Mouse (Mus musculus) forebrain, embryonic 13.5 days (tissue): ENCODE results near the gene Gm17555. TPM values are rescaled to one million over a fixed set of nuclear protein-coding genes. Genes with fewer than 3 reads are reported as not detected.

Experiments
- ATAC-seq: fragments of 200-750 bp; cut with Nextera tagmentation; 2 replicates; pipeline ENCODE4 v1.8.0; 2017
- H3K27ac ChIP-seq: fragments of 300-500 bp; sonication (generic); 2 replicates; pipeline ENCODE4 v1.5.1; 2015; ENCODE audit warnings: inconsistent platforms, mild to moderate bottlenecking, moderate library complexity
- H3K27me3 ChIP-seq: fragments of 300-500 bp; sonication (generic); 2 replicates; pipeline ENCODE4 v1.6.1; 2015; ENCODE audit warnings: mild to moderate bottlenecking, inconsistent platforms
- H3K36me3 ChIP-seq: fragments of 300-500 bp; sonication (generic); 2 replicates; pipeline ENCODE4 v1.6.1; 2015; ENCODE audit warnings: mild to moderate bottlenecking, inconsistent platforms; ENCODE audit not compliant: poor library complexity, severe bottlenecking
- H3K4me1 ChIP-seq: fragments of 300-500 bp; sonication (generic); 2 replicates; pipeline ENCODE4 v1.6.1; 2015; ENCODE audit warnings: inconsistent platforms
- H3K4me2 ChIP-seq: fragments of 300-500 bp; sonication (generic); 2 replicates; pipeline ENCODE4 v1.6.1; 2015; ENCODE audit warnings: inconsistent platforms, mild to moderate bottlenecking, moderate library complexity
- H3K4me3 ChIP-seq: fragments of 300-500 bp; sonication (generic); 2 replicates; pipeline ENCODE4 v1.5.1; 2015; ENCODE audit warnings: mild to moderate bottlenecking, inconsistent platforms
- H3K9ac ChIP-seq: fragments of 300-500 bp; sonication (generic); 2 replicates; pipeline ENCODE4 v1.6.1; 2015; ENCODE audit warnings: mild to moderate bottlenecking, inconsistent platforms
- H3K9me3 ChIP-seq: fragments of 300-500 bp; sonication (generic); replicated peaks from 2 replicates; pipeline ENCODE4 v1.6.1; 2016; ENCODE audit warnings: inconsistent platforms
- WGBS: fragments of 180-500 bp; shearing (Covaris S2); methylation state at CpG from one replicate; pipeline ENCODE4 v1.1.7; 2015; 5-methylcytosine and 5-hydroxymethylcytosine counted together
- polyA plus RNA-seq: library from polyadenylated mRNA; unstranded; fragments of >200 nt; fragmentation: Nextera tagmentation; extraction: Ambion mirVana; gene quantifications from 2 replicates; pipeline ENCODE4 v1.2.1, GENCODE M21; 2015

Gm17555 gene
- polyA plus RNA-seq, 1 experiment from 2014 or later: not detected

- H3K9me3 ChIP-seq: no peaks in the 10 kb centered on the region
- H3K27me3 ChIP-seq: no peaks in the 10 kb centered on the region
- no peak overlapping the region for H3K4me3 ChIP-seq
- H3K36me3 ChIP-seq: no peaks in the 10 kb centered on the region
- no peak for ATAC-seq
- WGBS: 90% methylated on average over 4 of the region's 4 CpGs
- no peak overlapping the region for H3K4me2 ChIP-seq
- H3K27ac ChIP-seq: no peak overlapping the region
- no peak overlapping the region for H3K9ac ChIP-seq
- no peaks in the 10 kb centered on the region for H3K4me1 ChIP-seq
Observed at GRCm38 (mm10) chr2:126236905-126237304, 22.0 kb downstream of the Gm17555 start.

DNA sequence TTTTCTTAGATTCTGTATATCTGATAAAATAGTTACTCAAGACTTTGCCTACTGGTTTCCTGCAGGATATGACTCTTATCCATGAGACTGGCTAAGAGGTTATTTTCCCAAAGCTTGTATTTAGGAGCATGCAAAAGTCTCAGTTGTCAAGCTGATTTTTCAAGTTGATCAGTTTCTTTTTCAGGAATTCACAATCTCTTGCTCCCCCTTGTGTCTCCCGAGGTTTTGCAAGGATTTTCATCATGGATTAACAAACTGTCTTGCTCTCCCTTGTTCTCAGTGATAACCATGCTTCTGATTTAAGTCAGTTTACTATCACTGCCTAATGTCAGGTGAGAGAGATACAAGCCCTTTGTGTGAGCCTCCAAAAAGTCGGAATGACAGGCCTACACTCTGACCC, 30.5 kb downstream of the Gm17555 start:
- Histone ChIP-seq H3K9ac (no peak overlapping the region), H3K4me1 (no peaks in the 10 kb centered on the region), H3K9me3 (no peaks in the 10 kb centered on the region), H3K36me3 (no peaks in the 10 kb centered on the region), H3K4me2 (no peak overlapping the region), H3K4me3 (no peak overlapping the region), H3K27me3 (no peaks in the 10 kb centered on the region), H3K27ac (no peak overlapping the region)
- ATAC-seq: no peak
- 45% methylated on average over 2 of the region's 2 CpGs for WGBS

DNA sequence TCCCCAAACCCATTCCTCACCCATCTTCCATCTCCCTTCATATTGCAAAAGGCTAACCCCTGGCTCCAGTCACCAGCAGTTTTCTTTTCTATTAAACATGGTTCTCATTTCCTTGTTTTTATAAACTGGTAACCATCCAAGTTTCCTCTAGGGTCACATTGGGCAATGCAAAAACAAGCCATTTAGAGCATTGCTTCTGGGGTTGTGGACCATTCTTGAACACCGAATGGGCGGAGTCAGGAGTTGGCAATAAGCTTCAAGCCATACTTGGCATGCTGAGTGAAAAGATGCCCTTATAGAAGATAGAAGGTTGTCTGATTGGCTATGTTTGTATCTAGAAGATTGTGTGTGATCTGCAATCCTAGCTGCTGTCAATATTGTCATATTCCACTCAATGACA, 33.6 kb downstream of the Gm17555 start:
- H3K27ac ChIP-seq: no peak overlapping the region
- no peaks in the 10 kb centered on the region for H3K9me3 ChIP-seq
- ATAC-seq: no peak
- no peaks in the 10 kb centered on the region for H3K4me1 ChIP-seq
- 95% methylated on average over 2 of the region's 2 CpGs for WGBS
- no peak overlapping the region for H3K4me3 ChIP-seq
- H3K4me2 ChIP-seq: no peak overlapping the region
- no peak overlapping the region for H3K9ac ChIP-seq
- no peaks in the 10 kb centered on the region for H3K27me3 ChIP-seq
- no peaks in the 10 kb centered on the region for H3K36me3 ChIP-seq

DNA sequence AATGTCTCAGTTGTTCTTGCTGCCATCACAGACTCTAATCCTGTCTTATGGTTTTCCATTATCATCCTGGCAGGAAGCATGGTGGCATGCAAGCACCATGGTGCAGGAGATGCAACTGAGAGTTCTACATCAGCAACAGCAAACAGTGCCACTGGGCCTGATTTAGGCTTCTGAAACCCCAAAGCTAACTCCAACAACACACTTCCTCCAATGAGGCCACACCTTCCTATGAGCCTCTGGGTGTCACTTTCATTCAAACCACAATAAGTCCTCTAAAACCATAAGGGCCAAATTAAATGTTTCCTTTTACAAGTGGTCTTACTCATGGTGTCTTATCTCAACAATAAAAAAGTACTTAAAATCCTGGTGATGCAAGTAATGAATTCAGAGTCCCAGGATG, 37.3 kb downstream of the Gm17555 start:
- Histone ChIP-seq H3K9me3 (no peaks in the 10 kb centered on the region), H3K4me3 (no peak overlapping the region), H3K9ac (no peak overlapping the region), H3K36me3 (no peaks in the 10 kb centered on the region), H3K4me1 (no peaks in the 10 kb centered on the region), H3K27ac (no peak overlapping the region), H3K4me2 (no peak overlapping the region), H3K27me3 (no peaks in the 10 kb centered on the region)
- ATAC-seq: no peak

Other genes starting within 250 kb of the Gm17555 start
- gene Fgf7, start 180.4 kb upstream of the Gm17555 start, polyA plus RNA-seq: 0.93 and 1.4 TPM in 2 replicates
- not detected in 2 replicates for gene Fam227b, start 63.1 kb upstream of the Gm17555 start, polyA plus RNA-seq
- gene Dtwd1, start 63.0 kb upstream of the Gm17555 start, polyA plus RNA-seq: 20.3 and 25.8 TPM in 2 replicates